8 mouse cellular contexts compared by ENCODE assay signal in the genomic region with DNA sequence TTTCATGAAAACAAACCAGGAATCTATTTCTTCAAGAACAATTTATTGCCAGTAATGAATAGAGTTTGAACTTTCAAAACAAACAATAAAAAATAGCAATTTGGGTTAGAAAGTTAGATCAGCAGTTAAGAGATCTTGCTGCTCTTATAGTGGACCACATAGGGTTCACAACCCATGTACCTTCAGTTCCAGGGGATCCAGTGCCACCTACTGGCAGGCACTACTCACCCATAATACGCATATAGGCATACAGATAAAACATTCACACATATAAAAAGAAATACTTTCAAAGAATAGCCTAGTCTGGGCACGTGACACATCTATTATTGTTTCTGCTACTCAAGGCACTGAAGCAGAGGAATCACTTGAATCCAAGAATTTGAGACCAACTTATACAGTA. TPM values are rescaled to one million over a fixed set of nuclear protein-coding genes. Genes with fewer than 3 reads are reported as not detected.
A peak's percentile ranks its signal among the peaks of the same experiment; 100 is the strongest.
DNase-seq lines count a peak whose midpoint lies in the region; ATAC-seq lines count a peak whose summit lies in the region.

No protein-coding gene starts in this region.

- H3K4me1 ChIP-seq in liver, embryonic 11.5 days (replicated peaks; ENCODE audit: control insufficient read depth, insufficient read depth, low read length), result no peaks in the 10 kb centered on the region

- no peaks in the 10 kb centered on the region for H3K9me3 ChIP-seq in liver, embryonic 11.5 days (ENCODE audit: control insufficient read depth, low read length)

- H3K9ac ChIP-seq in liver, embryonic 11.5 days (ENCODE audit: low read depth, low read length), result no peak overlapping the region

- DNase-seq in cerebellum, postnatal 14 days, result peak; percentile 70 to 79
- DNase-seq in cerebellum, adult 8-10 months, result no peak
- peak; percentile 43 for DNase-seq in liver
- DNase-seq in liver, embryonic 11.5 days (ENCODE audit: low spot score), result no peak
- DNase-seq in c-Kit-positive CD71-positive TER-119-negative erythroid progenitor cells, embryonic 14.5 days (ENCODE audit: low read depth), result peak; percentile 34
- peak; percentile 73 for DNase-seq in kidney, postnatal 14 days
- DNase-seq in urinary bladder, postnatal 10 days (ENCODE audit: low spot score), result no peak

- H3K36me3 ChIP-seq in liver, embryonic 11.5 days (ENCODE audit: control insufficient read depth, insufficient read depth, low read length), result peaks cover 14% of the 10 kb centered on the region

- no peak overlapping the region for H3K4me3 ChIP-seq in liver, embryonic 11.5 days (ENCODE audit: low read depth, low read length)

- ATAC-seq in liver, embryonic 11.5 days (replicated peaks; ENCODE audit: low FRiP score), result no peak
- ATAC-seq in neutrophil, adult 5-6 weeks (ENCODE audit: extremely low read depth, insufficient number of reproducible peaks, low FRiP score, poor library complexity, severe bottlenecking), result peak; percentile 45; the same call in 1 of the 2 replicates

- H3K4me2 ChIP-seq in liver, embryonic 11.5 days, result no peak overlapping the region

- H3K27ac ChIP-seq in liver, embryonic 11.5 days (ENCODE audit: low read depth, low read length), result no peak overlapping the region

- no peaks in the 10 kb centered on the region for H3K27me3 ChIP-seq in liver, embryonic 11.5 days (replicated peaks; ENCODE audit: control insufficient read depth, insufficient read depth, low read length)

- 82% methylated on average over 2 of the region's 2 CpGs for WGBS in liver, embryonic 11.5 days

RNA-seq across cellular contexts. Expression of gene Pld6, which starts 40.8 kb away (rescaled TPM):
- polyA plus RNA-seq in liver, embryonic 11.5 days (2014; fragmentation: Nextera tagmentation; extraction: Ambion mirVana), result 1.5 and 1.8 TPM in 2 replicates
- 0.23 TPM in 1 of 2 replicates, not detected in the other for total RNA-seq in neutrophil, adult 5-6 weeks (2017)

Comparison
In these comparisons a context has a peak if more than half of its experiments do, and no peak if none do; other contexts are left out.
1. DNase-seq: peak in cerebellum, postnatal 14 days (2 of 2), liver (single experiment), c-Kit-positive CD71-positive TER-119-negative erythroid progenitor cells, embryonic 14.5 days (single experiment) and kidney, postnatal 14 days (single experiment); none in cerebellum, adult 8-10 months (single experiment), liver, embryonic 11.5 days (single experiment) and urinary bladder, postnatal 10 days (single experiment).